Mouse (Mus musculus) embryonic fibroblast, embryonic 13.5 days (primary cell): ENCODE measurements at regions not wholly inside any gene's neighbourhood (a gene's known extent, or its start where the extent isn't known, plus 50 kb on each side); places are given as distances from the start of the nearest gene placed in this dataset.

Experiments used
- CTCF ChIP-seq: IDR thresholded peaks from 2 replicates; pipeline ENCODE4 v1.5.1; 2011; ENCODE audit warnings: mild to moderate bottlenecking, control low read depth, low read length, moderate library complexity, borderline replicate concordance; ENCODE audit not compliant: insufficient read depth
- POLR2A ChIP-seq: IDR thresholded peaks from 2 replicates; pipeline ENCODE4 v1.6.1; 2011; ENCODE audit warnings: low read depth, mild to moderate bottlenecking, control low read depth, low read length, moderate library complexity

DNA sequence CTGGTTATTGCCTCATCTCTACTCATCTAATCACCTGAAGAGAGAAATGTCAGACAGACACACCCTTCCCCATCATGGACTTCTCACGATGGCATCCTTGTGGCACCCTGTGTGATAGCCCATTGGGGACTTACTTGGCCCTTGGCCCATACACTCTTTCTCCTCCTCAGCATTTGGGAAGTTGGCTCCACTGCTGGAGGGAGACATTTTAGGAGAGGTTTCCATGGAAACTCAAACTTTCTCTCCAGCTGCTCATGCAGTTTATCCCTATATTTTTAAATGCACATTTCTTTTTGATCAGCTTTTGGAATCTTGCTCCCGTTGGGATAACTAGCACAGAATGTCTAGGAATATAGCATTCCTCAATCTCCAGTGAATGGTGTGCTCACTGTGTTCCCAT is 377.7 kb upstream of the Gria1 start:
- TF ChIP-seq CTCF (no peak), POLR2A (no peak)
